Mouse (Mus musculus) left cerebral cortex, adult 8-10 months (tissue): Measurements from ENCODE around the gene Pdzd11. TPM values are rescaled to one million over a fixed set of nuclear protein-coding genes. Genes with fewer than 3 reads are reported as not detected.

Source experiments
- DNase-seq, 2 experiments: peaks; one replicate each; pipeline ENCODE4 v3.0.0; 2022; ENCODE audit warnings: low spot score in 2 of 2
- total RNA-seq, 4 experiments: library from RNA; stranded (reverse); gene quantifications; 2 replicates each; pipeline ENCODE4 v1.2.4; 2022

The Pdzd11 gene
- 10 to 100 TPM; 40.9 to 45.0 (median 42.3) TPM for total RNA-seq

DNA sequence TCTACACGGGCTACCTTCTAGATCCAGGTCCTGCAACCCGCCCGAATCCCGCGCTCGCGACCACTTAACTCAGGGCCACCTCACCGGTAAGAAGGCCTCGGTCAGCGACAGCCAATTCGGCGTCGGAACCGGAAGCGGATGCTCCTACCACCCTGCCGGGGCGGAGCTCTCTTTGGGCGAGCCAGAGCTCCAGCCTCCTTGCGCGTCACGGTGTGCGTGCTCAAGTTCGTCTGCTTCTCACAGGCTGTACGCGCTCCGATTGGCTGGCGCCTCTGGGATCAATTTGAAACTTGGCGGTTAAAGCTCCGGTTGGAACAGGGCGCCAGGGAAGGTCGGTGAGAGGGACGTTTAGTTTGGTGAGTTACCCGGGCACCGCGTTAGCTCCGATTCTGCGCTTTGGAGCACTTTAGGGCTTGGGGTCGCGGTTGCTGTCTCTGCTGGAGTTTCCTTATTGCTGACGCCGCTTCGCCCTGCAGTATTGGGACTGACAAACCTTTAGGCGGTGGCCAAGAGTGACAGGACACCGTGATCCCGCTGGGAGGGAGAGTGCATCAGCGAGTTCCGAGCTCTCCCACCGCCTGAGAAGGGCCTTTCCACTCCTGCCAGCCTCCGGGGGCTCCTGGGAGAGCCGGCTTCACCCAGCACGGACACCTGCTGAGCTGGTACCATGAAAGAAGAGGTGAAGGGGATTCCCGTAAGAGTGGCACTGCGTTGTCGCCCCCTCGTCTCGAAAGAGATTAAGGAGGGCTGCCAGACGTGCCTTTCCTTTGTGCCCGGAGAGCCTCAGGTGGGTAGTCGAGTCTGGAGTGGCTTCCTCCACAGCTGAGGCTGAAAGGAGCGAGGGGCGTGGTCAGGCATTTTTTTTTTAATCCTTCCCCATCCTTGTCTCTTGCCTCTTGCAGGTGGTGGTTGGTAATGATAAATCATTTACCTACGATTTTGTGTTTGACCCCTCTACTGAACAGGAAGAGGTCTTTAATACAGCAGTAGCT is at the start of gene Pdzd11:
Gene Pdzd11 (minus strand): TSS at position 767 of the 992 bp plus-strand sequence.
- DNase-seq = peak; percentile 51 to 89

DNA sequence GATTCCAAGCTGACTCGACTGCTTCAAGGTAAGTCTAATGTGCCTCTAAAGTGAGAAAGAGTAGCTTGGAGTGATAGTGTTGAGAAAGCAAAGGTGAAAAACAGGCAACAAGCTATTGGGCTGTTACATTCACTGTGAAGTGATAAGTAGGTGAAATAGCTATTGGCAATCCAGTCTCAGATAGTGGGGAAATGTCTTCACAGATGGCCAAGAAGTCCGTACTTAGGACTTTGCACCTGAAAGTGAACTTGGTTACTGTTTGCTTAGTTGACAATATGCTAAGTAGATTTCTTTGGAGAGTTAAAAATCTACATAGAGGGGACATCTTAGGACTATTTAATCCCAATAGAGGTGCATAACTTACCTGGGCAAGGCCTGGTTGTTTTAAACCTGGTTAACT is 38.5 kb upstream of the Pdzd11 start:
- no peak for DNase-seq

GRCm38 (mm10) chrX:100652848-100653247 is 26.5 kb upstream of the Pdzd11 start:
- DNase-seq = no peak

DNA sequence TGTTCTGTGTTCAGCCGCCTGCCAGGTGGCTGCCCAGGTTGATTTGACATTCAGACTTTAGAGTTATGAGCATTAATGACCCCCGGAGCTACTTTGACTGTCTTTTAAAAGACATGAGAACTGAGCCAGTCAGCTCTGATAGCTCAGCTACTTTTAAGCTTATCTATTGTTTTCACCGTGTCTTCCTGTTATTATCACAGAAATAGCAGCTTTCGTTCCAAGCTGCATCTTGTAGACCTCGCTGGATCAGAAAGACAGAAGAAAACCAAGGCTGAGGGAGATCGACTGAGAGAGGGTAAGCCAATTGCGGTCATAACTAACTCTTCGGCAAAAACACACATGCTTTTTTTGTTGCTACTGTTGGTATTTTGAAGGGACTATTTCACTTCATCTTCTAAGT is 12.1 kb upstream of the Pdzd11 start:
- no peak for DNase-seq

DNA sequence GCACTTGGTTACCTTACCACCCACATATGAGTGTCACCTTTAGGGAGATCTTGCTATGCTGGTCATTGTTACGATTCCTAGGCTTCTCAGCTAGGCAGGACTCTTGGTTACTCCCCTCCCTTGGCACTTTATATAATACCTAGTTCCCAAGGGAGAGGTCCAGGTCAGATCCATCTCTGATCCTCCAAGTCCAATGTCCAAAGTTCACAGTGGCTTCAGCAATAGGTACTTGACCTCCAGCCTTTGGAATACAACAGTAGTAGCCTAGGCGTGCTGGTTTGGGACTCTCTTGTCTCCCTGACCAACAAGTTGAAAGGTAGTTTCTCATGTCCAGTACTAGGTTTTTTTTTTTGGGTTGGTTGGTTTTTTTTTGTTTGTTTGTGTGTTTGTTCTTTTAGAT is 2.7 kb upstream of the Pdzd11 start:
- DNase-seq = no peak

- no peak for DNase-seq
These were observed 894 bp downstream of the Pdzd11 start, which contains the start of gene Kif4 for GRCm38 (mm10) chrX:100625546-100625801. Gene Kif4 (plus strand): TSS chrX:100625737.

GRCm38 (mm10) chrX:100625146-100625545 is 1.2 kb downstream of the Pdzd11 start:
- DNase-seq = no peak

GRCm38 (mm10) chrX:100624242-100624641 is 2.1 kb downstream of the Pdzd11 start:
- DNase-seq = no peak

GRCm38 (mm10) chrX:100621366-100621765 is 5.0 kb downstream of the Pdzd11 start:
- DNase-seq = no peak

- DNase-seq = no peak
These were observed 7.9 kb downstream of the Pdzd11 start for GRCm38 (mm10) chrX:100618488-100618887.

- DNase-seq = no peak
These were observed 21.1 kb downstream of the Pdzd11 start, which contains the start of gene Arr3 for GRCm38 (mm10) chrX:100605314-100605713. Gene Arr3 (plus strand): TSS chrX:100605497.

GRCm38 (mm10) chrX:100599755-100600154 is 26.6 kb downstream of the Pdzd11 start:
- peak in 1 of 2 experiments; percentile 57 for DNase-seq

GRCm38 (mm10) chrX:100597439-100597838 is 28.9 kb downstream of the Pdzd11 start:
- DNase-seq = peak; percentile 7 to 31

- no peak for DNase-seq
These were observed 31.6 kb downstream of the Pdzd11 start, which contains the start of gene P2ry4 for GRCm38 (mm10) chrX:100594791-100595190. Gene P2ry4 (minus strand): TSS chrX:100594869.

Other genes starting within 250 kb of the Pdzd11 start
- not detected for gene Otud6a, start 197.6 kb downstream of the Pdzd11 start, total RNA-seq
- gene Awat2, start 183.9 kb downstream of the Pdzd11 start, total RNA-seq = under 1 TPM in 1 of 4 experiments, not detected in 3; 0.44 TPM
- gene Igbp1, start 132.3 kb downstream of the Pdzd11 start, total RNA-seq = 10 to 100 TPM; 37.1 to 41.5 (median 39.7) TPM
- gene Dgat2l6, start 101.7 kb downstream of the Pdzd11 start, total RNA-seq = under 1 TPM; 0.13 to 0.63 (median 0.55) TPM
- not detected for gene Awat1, start 54.3 kb downstream of the Pdzd11 start, total RNA-seq
- not detected for gene P2ry4, start 31.7 kb downstream of the Pdzd11 start, total RNA-seq
- 1 to 10 TPM; 1.6 to 2.0 (median 1.6) TPM for gene Arr3, start 21.1 kb downstream of the Pdzd11 start, total RNA-seq
- gene Kif4, start 831 bp downstream of the Pdzd11 start, total RNA-seq = 1 to 10 TPM in 1 of 4 experiments, under 1 TPM in 3; 0.59 to 1.3 (median 0.82) TPM
- 10 to 100 TPM in 1 of 4 experiments, 1 to 10 TPM in 3; 5.5 to 10.9 (median 6.8) TPM for gene Gdpd2, start 103.3 kb upstream of the Pdzd11 start, total RNA-seq
- 100 to 1,000 TPM; 121 to 133 (median 126) TPM for gene Dlg3, start 141.2 kb upstream of the Pdzd11 start, total RNA-seq